Mouse (Mus musculus) heart, embryonic 10.5 days (tissue): Measurements from ENCODE around the gene Atp6v0b. TPM values are rescaled to one million over a fixed set of nuclear protein-coding genes. Genes with fewer than 3 reads are reported as not detected.

ENCODE experiments used
- DNase-seq: peaks from one replicate; pipeline ENCODE4 v3.0.0-alpha.2; 2017; ENCODE audit warnings: low spot score
- H3K27ac ChIP-seq: fragments of 300-500 bp; sonication (generic); 2 replicates; pipeline ENCODE4 v1.5.1; 2016; ENCODE audit warnings: mild to moderate bottlenecking
- H3K27me3 ChIP-seq: fragments of 300-500 bp; sonication (generic); 2 replicates; pipeline ENCODE4 v1.6.1; 2016; ENCODE audit warnings: mild to moderate bottlenecking; ENCODE audit not compliant: poor library complexity, insufficient read depth, severe bottlenecking
- H3K36me3 ChIP-seq: fragments of 300-500 bp; sonication (generic); 2 replicates; pipeline ENCODE4 v1.6.1; 2016; ENCODE audit warnings: mild to moderate bottlenecking, moderate library complexity
- H3K4me1 ChIP-seq: fragments of 300-500 bp; sonication (generic); 2 replicates; pipeline ENCODE4 v1.6.1; 2016; ENCODE audit warnings: mild to moderate bottlenecking
- H3K4me3 ChIP-seq: fragments of 300-500 bp; sonication (generic); 2 replicates; pipeline ENCODE4 v1.5.1; 2016; ENCODE audit warnings: mild to moderate bottlenecking, moderate library complexity
- H3K9me3 ChIP-seq: fragments of 300-500 bp; sonication (generic); 2 replicates; pipeline ENCODE4 v1.6.1; 2016; ENCODE audit warnings: mild to moderate bottlenecking, moderate library complexity
- WGBS: fragments of 180-500 bp; shearing (Covaris S2); methylation state at CpG from one replicate; pipeline ENCODE4 v1.1.7; 2016; 5-methylcytosine and 5-hydroxymethylcytosine counted together
- polyA plus RNA-seq: library from polyadenylated mRNA; unstranded; fragments of >200 nt; fragmentation: Nextera tagmentation; extraction: Ambion mirVana; gene quantifications from 2 replicates; pipeline ENCODE4 v1.2.1, GENCODE M21; 2016

Gene Atp6v0b
- 208 and 209 TPM in 2 replicates for polyA plus RNA-seq

DNA sequence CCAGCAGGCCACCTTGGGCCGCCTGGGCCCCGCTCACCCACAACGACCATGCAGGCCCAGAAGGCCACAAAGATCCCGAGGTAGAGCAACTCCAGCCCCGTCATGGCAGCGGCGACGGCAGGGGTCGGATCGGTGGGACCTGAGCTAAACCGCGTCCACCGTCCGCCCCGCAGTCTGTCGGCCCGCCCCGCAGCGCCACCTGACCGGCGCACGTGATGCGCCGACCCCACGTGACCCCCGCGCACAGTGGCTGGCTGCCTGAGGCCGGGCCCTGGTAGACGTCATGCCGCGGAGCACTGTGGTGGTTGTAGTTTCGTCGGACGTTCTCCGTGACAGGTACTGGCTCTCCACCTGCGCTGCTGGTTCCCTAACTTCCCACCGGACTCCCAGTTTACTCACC is at the start of gene Atp6v0b:
TSS of gene Atp6v0b (minus strand) at position 201 of the 400 bp plus-strand sequence.
- H3K9me3 ChIP-seq = no peaks in the 10 kb centered on the region
- 0% methylated on average over 37 of the region's 37 CpGs for WGBS
- H3K27ac ChIP-seq = peak within 1 kb of the TSS; percentile 92
- DNase-seq = peak; percentile 96
- no peaks in the 10 kb centered on the region for H3K27me3 ChIP-seq
- peak within 1 kb of the TSS; percentile 98 for H3K4me3 ChIP-seq
- peaks cover 48% of the 10 kb centered on the region for H3K4me1 ChIP-seq
- H3K36me3 ChIP-seq = peaks cover 39% of the 10 kb centered on the region

GRCm38 (mm10) chr4:117934081-117934480 is 46.9 kb upstream of the Atp6v0b start:
- Histone ChIP-seq H3K4me1 (peaks cover 10% of the 10 kb centered on the region), H3K27me3 (peaks cover 14% of the 10 kb centered on the region), H3K36me3 (peaks cover 18% of the 10 kb centered on the region; the same call in 1 of the 2 replicates), H3K4me3 (no peak overlapping the region), H3K27ac (no peak overlapping the region), H3K9me3 (no peaks in the 10 kb centered on the region)
- WGBS = 80% methylated on average over 4 of the region's 4 CpGs
- DNase-seq = no peak

GRCm38 (mm10) chr4:117933248-117933647 is 46.1 kb upstream of the Atp6v0b start:
- 86% methylated on average over 5 of the region's 5 CpGs for WGBS

GRCm38 (mm10) chr4:117929391-117929881 is 42.3 kb upstream of the Atp6v0b start, which contains the start of gene Artn:
Artn (minus strand) TSS chr4:117929763.
- peak within 1 kb of the TSS; percentile 64 for H3K4me3 ChIP-seq
- no peak for DNase-seq
- peaks cover 60% of the 10 kb centered on the region for H3K27me3 ChIP-seq
- H3K9me3 ChIP-seq = no peaks in the 10 kb centered on the region
- 0 out of 2 replicates have a peak, but pooled peaks cover 7% of the 10 kb centered on the region for H3K36me3 ChIP-seq
- H3K27ac ChIP-seq = peak within 1 kb of the TSS; percentile 54
- WGBS = under 1% methylated on average over 33 of the region's 33 CpGs
- peaks cover 38% of the 10 kb centered on the region for H3K4me1 ChIP-seq

More at GRCm38 (mm10) chr4:117933248-117933647, 46.1 kb upstream of the Atp6v0b start:
- H3K4me3 ChIP-seq = no peak overlapping the region
- peaks cover 17% of the 10 kb centered on the region; the same call in 1 of the 2 replicates for H3K36me3 ChIP-seq
- DNase-seq = no peak
- peaks cover 18% of the 10 kb centered on the region for H3K4me1 ChIP-seq
- H3K9me3 ChIP-seq = no peaks in the 10 kb centered on the region
- H3K27me3 ChIP-seq = peaks cover 22% of the 10 kb centered on the region
- no peak overlapping the region for H3K27ac ChIP-seq

DNA sequence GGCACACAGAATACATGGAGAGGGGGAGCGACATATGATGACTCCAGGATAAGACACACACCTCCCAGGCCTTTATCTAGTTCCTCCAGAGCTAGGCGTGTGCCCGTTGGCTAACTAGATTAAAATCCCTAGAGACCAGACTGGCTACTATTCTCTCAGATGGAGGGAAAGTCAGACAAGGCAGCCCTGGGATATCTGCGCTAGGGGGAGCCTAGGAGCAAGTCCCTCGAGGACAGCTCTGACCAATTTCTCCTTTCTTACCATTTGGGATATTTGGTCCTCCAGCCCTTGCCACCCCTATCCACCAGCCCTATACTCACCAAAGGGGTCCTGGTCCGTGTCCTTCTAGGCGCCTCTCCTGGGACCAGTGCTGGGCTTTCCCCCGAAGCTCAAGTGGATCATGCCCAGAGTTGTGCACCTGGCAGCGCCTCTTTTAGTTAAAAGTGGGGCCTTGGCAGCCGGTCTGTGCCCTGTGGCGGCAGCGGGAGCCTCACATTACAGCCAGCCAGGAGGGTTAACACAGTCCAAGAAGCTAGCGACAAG is 41.6 kb upstream of the Atp6v0b start:
- WGBS = 3% methylated on average over 13 of the region's 13 CpGs
- H3K9me3 ChIP-seq = no peaks in the 10 kb centered on the region
- DNase-seq = peak; percentile 85
- H3K36me3 ChIP-seq = 0 out of 2 replicates have a peak, but pooled peaks cover 7% of the 10 kb centered on the region
- peaks cover 42% of the 10 kb centered on the region for H3K4me1 ChIP-seq
- peak overlapping the region; percentile 54 for H3K27ac ChIP-seq
- peaks cover 66% of the 10 kb centered on the region for H3K27me3 ChIP-seq
- peak overlapping the region; percentile 64 for H3K4me3 ChIP-seq

DNA sequence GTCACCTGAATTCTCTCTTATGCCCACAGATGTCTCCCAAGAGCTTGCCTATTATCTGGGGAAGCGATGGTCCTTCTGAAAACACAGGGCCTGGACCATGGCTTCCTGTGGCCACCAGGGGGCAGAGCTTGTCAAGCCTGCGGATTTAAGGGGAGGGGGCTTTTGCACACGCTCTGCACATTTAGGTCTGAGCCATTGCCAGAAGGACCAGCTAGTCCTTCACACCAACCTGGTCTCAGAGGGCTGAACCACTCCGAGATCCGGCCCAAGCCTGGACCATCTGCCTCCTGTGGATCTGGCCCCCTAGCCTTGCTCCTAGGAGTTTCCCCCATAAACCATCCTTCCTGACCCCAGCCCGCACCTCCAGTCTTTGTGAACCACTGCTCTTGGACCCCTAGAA is 41.1 kb upstream of the Atp6v0b start:
- peaks cover 45% of the 10 kb centered on the region for H3K4me1 ChIP-seq
- WGBS = 11% methylated on average over 6 of the region's 6 CpGs
- peaks cover 71% of the 10 kb centered on the region for H3K27me3 ChIP-seq
- H3K4me3 ChIP-seq = no peak overlapping the region; the same call in 1 of the 2 replicates
- H3K27ac ChIP-seq = 0 out of 2 replicates have a peak overlapping the region, but pooled peaks have one; percentile 54
- H3K9me3 ChIP-seq = no peaks in the 10 kb centered on the region
- DNase-seq = no peak
- H3K36me3 ChIP-seq = 0 out of 2 replicates have a peak, but pooled peaks cover 7% of the 10 kb centered on the region

DNA sequence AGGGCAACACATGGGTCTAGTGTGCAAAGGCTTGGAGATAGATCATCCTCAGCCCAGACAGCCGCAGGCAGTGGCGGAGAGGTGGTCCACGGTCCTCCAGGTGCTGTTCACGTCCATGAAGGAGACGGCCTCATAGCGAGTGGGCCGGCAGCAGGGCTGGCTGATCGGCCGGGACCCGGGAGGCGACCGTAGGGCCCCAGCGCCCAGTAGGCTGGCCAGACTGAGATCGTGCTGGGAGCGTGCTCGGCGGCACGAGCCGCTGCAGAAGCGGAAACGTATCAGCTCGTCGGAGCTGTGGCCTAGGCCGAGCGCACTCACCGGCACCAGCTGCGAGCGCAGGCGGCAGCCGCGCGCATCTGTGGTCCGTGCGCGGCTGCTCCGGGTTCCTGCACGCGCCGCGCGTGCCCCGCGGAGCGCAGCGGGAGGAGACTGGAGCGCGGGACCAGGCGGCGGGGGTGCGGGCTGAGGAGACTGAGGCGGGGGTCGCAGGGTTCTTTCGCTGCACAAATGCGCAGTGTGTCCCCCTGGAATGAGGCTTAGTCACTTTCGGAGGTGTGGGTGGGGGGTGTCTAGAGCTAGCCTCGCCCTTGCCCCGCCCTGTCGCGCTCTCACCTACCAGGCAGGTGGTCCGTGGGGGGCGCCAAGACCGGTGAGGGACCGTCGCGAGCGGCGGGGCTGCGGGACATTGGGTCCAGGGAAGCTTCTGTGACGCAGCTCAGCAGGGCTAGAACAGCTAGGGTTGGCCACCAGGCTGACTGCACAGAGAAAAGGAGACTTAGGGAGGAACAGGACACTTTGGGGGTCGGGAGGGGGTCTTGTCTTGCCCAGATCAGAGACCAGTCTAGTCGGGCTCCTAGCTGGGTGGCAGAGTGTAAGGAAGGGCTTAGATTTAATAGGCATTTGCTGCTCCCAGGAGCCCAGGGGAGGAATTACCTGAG is 39.7 kb upstream of the Atp6v0b start:
- 2% methylated on average over 71 of the region's 71 CpGs for WGBS
- no peaks in the 10 kb centered on the region for H3K36me3 ChIP-seq
- peak overlapping the region; percentile 71 for H3K4me3 ChIP-seq
- no peak for DNase-seq
- peaks cover 45% of the 10 kb centered on the region for H3K4me1 ChIP-seq
- H3K27ac ChIP-seq = peak overlapping the region; percentile 84
- peaks cover 85% of the 10 kb centered on the region for H3K27me3 ChIP-seq
- H3K9me3 ChIP-seq = no peaks in the 10 kb centered on the region

DNA sequence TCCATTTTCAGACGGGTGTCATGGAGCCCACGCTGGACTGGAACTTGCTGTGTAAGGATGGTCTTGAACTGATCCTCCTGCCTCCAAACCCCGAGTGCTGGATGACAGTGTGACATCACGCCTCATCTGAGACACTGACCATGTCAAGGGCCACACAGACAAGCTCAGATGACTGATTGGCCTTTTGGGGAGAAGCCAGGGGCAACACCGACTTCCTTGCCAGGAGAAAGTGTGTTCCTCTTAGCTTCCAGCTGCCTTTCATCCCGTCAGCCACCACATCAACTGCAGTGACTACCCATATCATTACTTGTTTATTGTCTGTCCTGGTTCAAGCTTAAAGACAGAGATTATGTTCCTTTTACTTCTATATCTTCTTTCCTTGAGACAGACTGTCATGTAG is 37.8 kb upstream of the Atp6v0b start:
- H3K36me3 ChIP-seq = no peaks in the 10 kb centered on the region
- H3K4me1 ChIP-seq = peaks cover 44% of the 10 kb centered on the region
- no peak overlapping the region for H3K27ac ChIP-seq
- H3K4me3 ChIP-seq = no peak overlapping the region
- WGBS = 43% methylated on average over 6 of the region's 6 CpGs
- no peak for DNase-seq
- no peaks in the 10 kb centered on the region for H3K9me3 ChIP-seq
- H3K27me3 ChIP-seq = peaks cover 80% of the 10 kb centered on the region

DNA sequence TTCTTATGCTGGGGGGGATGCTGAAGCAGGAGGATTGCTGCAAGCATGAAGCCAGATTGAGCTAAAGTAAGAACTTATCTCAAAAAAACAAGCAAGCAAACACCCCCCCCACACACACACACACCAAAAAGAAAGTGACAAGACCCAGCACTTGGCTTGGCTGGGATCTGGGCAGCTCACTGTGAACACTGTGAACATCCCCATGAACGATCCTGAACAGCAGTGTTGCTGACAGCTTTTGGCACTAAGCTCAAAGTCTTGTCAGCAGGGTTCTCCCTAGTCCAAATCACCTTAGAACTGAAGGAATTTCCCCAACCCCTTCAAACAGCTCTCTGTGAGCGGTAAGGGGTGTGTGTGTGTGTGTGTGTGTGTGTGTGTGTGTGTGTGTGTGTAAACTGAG is 36.3 kb upstream of the Atp6v0b start:
- H3K36me3 ChIP-seq = no peaks in the 10 kb centered on the region
- DNase-seq = no peak
- H3K4me3 ChIP-seq = no peak overlapping the region
- 30% methylated on average over 2 of the region's 2 CpGs for WGBS
- no peaks in the 10 kb centered on the region for H3K9me3 ChIP-seq
- peaks cover 34% of the 10 kb centered on the region for H3K4me1 ChIP-seq
- H3K27me3 ChIP-seq = peaks cover 67% of the 10 kb centered on the region
- no peak overlapping the region for H3K27ac ChIP-seq

DNA sequence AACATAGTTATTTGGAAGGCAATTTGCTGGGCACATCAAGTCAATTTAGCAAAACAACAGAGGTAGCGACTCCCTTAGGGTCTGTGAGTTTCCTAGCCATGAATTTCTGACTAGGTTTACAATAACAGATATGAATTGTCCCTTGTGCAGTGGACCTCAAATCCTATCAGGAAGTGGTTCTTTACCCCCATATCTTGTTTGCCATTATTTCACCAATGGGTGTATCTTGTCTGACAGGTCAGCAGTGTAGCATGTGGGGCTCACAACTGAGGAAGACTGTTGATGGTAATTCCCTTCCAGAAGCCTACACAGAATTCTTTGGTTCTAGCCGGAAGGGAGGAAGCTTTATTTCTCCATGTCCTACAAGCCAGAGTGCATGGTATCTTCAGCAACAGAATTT is 34.2 kb upstream of the Atp6v0b start:
- H3K27ac ChIP-seq = no peak overlapping the region
- peaks cover 47% of the 10 kb centered on the region for H3K27me3 ChIP-seq
- 83% methylated on average over 2 of the region's 2 CpGs for WGBS
- no peaks in the 10 kb centered on the region for H3K36me3 ChIP-seq
- H3K4me3 ChIP-seq = no peak overlapping the region
- DNase-seq = no peak
- no peaks in the 10 kb centered on the region for H3K9me3 ChIP-seq
- H3K4me1 ChIP-seq = peaks cover 28% of the 10 kb centered on the region

DNA sequence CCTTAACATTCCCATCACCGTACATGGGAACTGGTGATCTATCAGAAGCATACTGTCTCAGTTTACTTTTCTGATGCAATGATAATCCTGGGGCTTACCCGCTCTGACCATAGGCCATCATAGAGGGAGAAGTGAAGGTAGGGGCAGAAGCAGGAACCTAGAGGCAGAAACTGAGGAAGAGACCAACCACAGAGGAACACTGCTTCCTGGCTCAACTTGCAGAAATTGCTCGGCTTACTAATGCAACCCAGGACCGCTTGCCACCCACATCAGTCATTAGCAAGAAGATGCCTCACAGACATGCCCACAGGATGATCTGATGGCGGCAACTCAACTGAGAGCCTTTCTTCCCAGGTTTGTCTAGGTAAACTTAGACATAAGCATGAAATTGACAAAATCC is 31.6 kb upstream of the Atp6v0b start:
- WGBS = 80% methylated on average over 5 of the region's 5 CpGs
- Histone ChIP-seq H3K4me1 (peaks cover 37% of the 10 kb centered on the region), H3K27me3 (peaks cover 21% of the 10 kb centered on the region), H3K27ac (0 out of 2 replicates have a peak overlapping the region, but pooled peaks have one; percentile 5), H3K4me3 (no peak overlapping the region), H3K36me3 (no peaks in the 10 kb centered on the region), H3K9me3 (no peaks in the 10 kb centered on the region)
- no peak for DNase-seq

- Histone ChIP-seq H3K4me1 (peaks cover 39% of the 10 kb centered on the region), H3K27me3 (peaks cover 17% of the 10 kb centered on the region; the same call in 1 of the 2 replicates), H3K9me3 (no peaks in the 10 kb centered on the region), H3K27ac (0 out of 2 replicates have a peak overlapping the region, but pooled peaks have one; percentile 5), H3K4me3 (no peak overlapping the region), H3K36me3 (no peaks in the 10 kb centered on the region)
- 34% methylated on average over 3 of the region's 3 CpGs for WGBS
- no peak for DNase-seq
Observed at GRCm38 (mm10) chr4:117918261-117918660, 31.1 kb upstream of the Atp6v0b start.
